Mouse (Mus musculus): ENCODE results near the gene Gm28048.

- no peak for TF ChIP-seq CTCF (IDR thresholded peaks at IDR 0.05; ENCODE audit: low read depth)
- TF ChIP-seq EP300 (IDR thresholded peaks at IDR 0.05; ENCODE audit: low read depth): no peak
These were observed 12.4 kb upstream of the Gm28048 start for GRCm38 (mm10) chr11:22994271-22994670.
